Mouse (Mus musculus): ENCODE measurements around the gene Ptprd.

DNA sequence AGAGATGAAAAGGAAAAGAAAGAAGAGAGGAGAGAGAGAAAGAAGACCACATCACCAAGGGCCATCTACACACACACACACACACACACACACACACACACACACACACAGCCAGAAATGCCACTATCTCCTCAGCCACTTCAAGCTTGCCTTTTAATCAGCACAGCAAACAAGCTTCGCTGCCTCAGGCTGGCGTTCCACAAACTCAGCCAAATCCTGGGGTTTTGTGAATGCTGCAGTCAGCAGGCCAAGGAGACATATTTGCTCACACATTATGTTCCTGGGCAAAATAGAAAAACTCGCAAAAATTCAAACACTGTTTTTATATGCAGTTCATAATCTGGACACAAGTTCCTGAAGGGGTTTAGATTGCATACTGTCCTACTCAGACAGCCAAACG is 1845.9 kb downstream of the Ptprd start:
- TF ChIP-seq MAFK (IDR thresholded peaks at IDR 0.05; ENCODE audit: insufficient read depth, low read depth, low read length) = no peak
- no peak for TF ChIP-seq HCFC1 (IDR thresholded peaks at IDR 0.05; ENCODE audit: borderline replicate concordance, insufficient read depth, low read length)
